Mouse (Mus musculus): ENCODE data around the gene Extl1. TPM values are rescaled to one million over a fixed set of nuclear protein-coding genes. Genes with fewer than 3 reads are reported as not detected.

The Extl1 gene
- polyA plus RNA-seq, 1 experiment from 2014 or later, result 0.36 TPM

- Histone ChIP-seq H3K9me3 (replicated peaks) (no peaks in the 10 kb centered on the region), H3K27me3 (replicated peaks) (peaks cover 35% of the 10 kb centered on the region), H3K9ac (no peak overlapping the region), H3K36me3 (no peaks in the 10 kb centered on the region), H3K4me1 (no peaks in the 10 kb centered on the region), H3K27ac (no peak overlapping the region), H3K4me2 (no peak overlapping the region), H3K4me3 (no peak overlapping the region)
- 66% methylated on average over 5 of the region's 5 CpGs for WGBS (ENCODE audit: insufficient replicate concordance)
- no peak for ATAC-seq
Measured at GRCm38 (mm10) chr4:134319674-134320073, 64.0 kb downstream of the Extl1 start.

- WGBS (ENCODE audit: insufficient replicate concordance), result 72% methylated on average over 5 of the region's 5 CpGs
- H3K27ac ChIP-seq, result no peak overlapping the region
- no peak overlapping the region for H3K9ac ChIP-seq
- no peak overlapping the region for H3K4me3 ChIP-seq
- ATAC-seq, result no peak
- no peaks in the 10 kb centered on the region for H3K4me1 ChIP-seq
- peaks cover 36% of the 10 kb centered on the region for H3K27me3 ChIP-seq (replicated peaks)
- H3K4me2 ChIP-seq, result no peak overlapping the region
- H3K9me3 ChIP-seq (replicated peaks), result no peaks in the 10 kb centered on the region
- no peaks in the 10 kb centered on the region for H3K36me3 ChIP-seq
Measured at GRCm38 (mm10) chr4:134319074-134319473, 64.6 kb downstream of the Extl1 start.

- ATAC-seq, result no peak
- Histone ChIP-seq H3K9ac (no peak overlapping the region), H3K27me3 (replicated peaks) (peaks cover 30% of the 10 kb centered on the region), H3K27ac (no peak overlapping the region), H3K4me1 (no peaks in the 10 kb centered on the region), H3K4me2 (no peak overlapping the region), H3K9me3 (replicated peaks) (peaks cover 5% of the 10 kb centered on the region), H3K4me3 (no peak overlapping the region), H3K36me3 (no peaks in the 10 kb centered on the region)
- 38% methylated on average over 16 of the region's 16 CpGs for WGBS (ENCODE audit: insufficient replicate concordance)
Measured at GRCm38 (mm10) chr4:134316390-134316789, 67.3 kb downstream of the Extl1 start.

GRCm38 (mm10) chr4:134315470-134315869 lies 68.2 kb downstream of the Extl1 start:
- ATAC-seq, result no peak
- 50% methylated on average over 9 of the region's 9 CpGs for WGBS (ENCODE audit: insufficient replicate concordance)
- H3K9me3 ChIP-seq (replicated peaks), result peaks cover 5% of the 10 kb centered on the region
- no peak overlapping the region for H3K27ac ChIP-seq
- peaks cover 30% of the 10 kb centered on the region for H3K27me3 ChIP-seq (replicated peaks)
- no peak overlapping the region for H3K4me2 ChIP-seq
- H3K4me1 ChIP-seq, result no peaks in the 10 kb centered on the region
- H3K9ac ChIP-seq, result no peak overlapping the region
- H3K4me3 ChIP-seq, result no peak overlapping the region
- no peaks in the 10 kb centered on the region for H3K36me3 ChIP-seq

GRCm38 (mm10) chr4:134314876-134315275 lies 68.8 kb downstream of the Extl1 start, which contains the start of gene Trim63:
TSS of gene Trim63 (plus strand) at chr4:134315120.
- Histone ChIP-seq H3K27ac (no peak within 1 kb of the TSS), H3K4me1 (no peaks in the 10 kb centered on the region), H3K4me3 (no peak within 1 kb of the TSS), H3K36me3 (no peaks in the 10 kb centered on the region), H3K27me3 (replicated peaks) (peaks cover 28% of the 10 kb centered on the region), H3K4me2 (no peak within 1 kb of the TSS), H3K9ac (no peak within 1 kb of the TSS), H3K9me3 (replicated peaks) (peaks cover 5% of the 10 kb centered on the region)
- WGBS (ENCODE audit: insufficient replicate concordance), result 32% methylated on average over 11 of the region's 11 CpGs
- no peak for ATAC-seq

GRCm38 (mm10) chr4:134314081-134314655 lies 69.5 kb downstream of the Extl1 start:
- no peaks in the 10 kb centered on the region for H3K36me3 ChIP-seq
- peaks cover 26% of the 10 kb centered on the region for H3K27me3 ChIP-seq (replicated peaks)
- no peak overlapping the region for H3K27ac ChIP-seq
- H3K9ac ChIP-seq, result no peak overlapping the region
- no peak overlapping the region for H3K4me2 ChIP-seq
- H3K4me3 ChIP-seq, result no peak overlapping the region
- no peaks in the 10 kb centered on the region for H3K4me1 ChIP-seq
- 68% methylated on average over 4 of the region's 4 CpGs for WGBS (ENCODE audit: insufficient replicate concordance)
- peaks cover 5% of the 10 kb centered on the region for H3K9me3 ChIP-seq (replicated peaks)
- no peak for ATAC-seq

GRCm38 (mm10) chr4:134312901-134313300 lies 70.7 kb downstream of the Extl1 start:
- Histone ChIP-seq H3K9me3 (replicated peaks) (peaks cover 5% of the 10 kb centered on the region), H3K4me3 (no peak overlapping the region), H3K27me3 (replicated peaks) (peaks cover 24% of the 10 kb centered on the region), H3K36me3 (no peaks in the 10 kb centered on the region), H3K4me1 (no peaks in the 10 kb centered on the region), H3K27ac (no peak overlapping the region), H3K4me2 (no peak overlapping the region), H3K9ac (no peak overlapping the region)
- no peak for ATAC-seq
- WGBS (ENCODE audit: insufficient replicate concordance), result 86% methylated on average over 6 of the region's 6 CpGs

- Histone ChIP-seq H3K4me2 (no peak overlapping the region), H3K27me3 (replicated peaks) (peaks cover 22% of the 10 kb centered on the region), H3K4me1 (peaks cover 5% of the 10 kb centered on the region; the same call in 1 of the 2 replicates), H3K9me3 (replicated peaks) (peaks cover 5% of the 10 kb centered on the region), H3K36me3 (no peaks in the 10 kb centered on the region), H3K27ac (no peak overlapping the region), H3K9ac (no peak overlapping the region), H3K4me3 (no peak overlapping the region)
- WGBS (ENCODE audit: insufficient replicate concordance), result 67% methylated on average over 5 of the region's 5 CpGs
- no peak for ATAC-seq
Measured at GRCm38 (mm10) chr4:134312341-134312740, 71.3 kb downstream of the Extl1 start.

- WGBS (ENCODE audit: insufficient replicate concordance), result 64% methylated on average over 9 of the region's 9 CpGs
- H3K36me3 ChIP-seq, result no peaks in the 10 kb centered on the region
- H3K27ac ChIP-seq, result no peak overlapping the region
- H3K4me3 ChIP-seq, result no peak overlapping the region
- peaks cover 5% of the 10 kb centered on the region for H3K9me3 ChIP-seq (replicated peaks)
- peaks cover 20% of the 10 kb centered on the region for H3K27me3 ChIP-seq (replicated peaks)
- no peak overlapping the region for H3K4me2 ChIP-seq
- H3K9ac ChIP-seq, result no peak overlapping the region
- no peak for ATAC-seq
- peaks cover 10% of the 10 kb centered on the region; the same call in 1 of the 2 replicates for H3K4me1 ChIP-seq
Measured at GRCm38 (mm10) chr4:134311784-134312183, 71.9 kb downstream of the Extl1 start.

GRCm38 (mm10) chr4:134310656-134311055 lies 73.0 kb downstream of the Extl1 start:
- Histone ChIP-seq H3K4me1 (peaks cover 10% of the 10 kb centered on the region; the same call in 1 of the 2 replicates), H3K9me3 (replicated peaks) (peaks cover 5% of the 10 kb centered on the region), H3K27ac (no peak overlapping the region), H3K27me3 (replicated peaks) (peaks cover 14% of the 10 kb centered on the region), H3K4me3 (no peak overlapping the region), H3K36me3 (no peaks in the 10 kb centered on the region), H3K9ac (no peak overlapping the region), H3K4me2 (no peak overlapping the region)
- ATAC-seq, result no peak
- 75% methylated on average over 9 of the region's 9 CpGs for WGBS (ENCODE audit: insufficient replicate concordance)

- peaks cover 5% of the 10 kb centered on the region for H3K9me3 ChIP-seq (replicated peaks)
- no peak for ATAC-seq
- H3K27ac ChIP-seq, result no peak overlapping the region
- no peak overlapping the region for H3K9ac ChIP-seq
- peaks cover 10% of the 10 kb centered on the region; the same call in 1 of the 2 replicates for H3K4me1 ChIP-seq
- no peak overlapping the region for H3K4me3 ChIP-seq
- H3K36me3 ChIP-seq, result no peaks in the 10 kb centered on the region
- WGBS (ENCODE audit: insufficient replicate concordance), result 67% methylated on average over 7 of the region's 7 CpGs
- peaks cover 8% of the 10 kb centered on the region; the same call in 1 of the 2 replicates for H3K27me3 ChIP-seq (replicated peaks)
- no peak overlapping the region for H3K4me2 ChIP-seq
Measured at GRCm38 (mm10) chr4:134310106-134310505, 73.5 kb downstream of the Extl1 start.

GRCm38 (mm10) chr4:134307367-134308072 lies 76.1 kb downstream of the Extl1 start:
- H3K9ac ChIP-seq, result no peak overlapping the region
- H3K9me3 ChIP-seq (replicated peaks), result 0 out of 2 replicates have a peak, but pooled peaks cover under 1% of the 10 kb centered on the region
- WGBS (ENCODE audit: insufficient replicate concordance), result 23% methylated on average over 12 of the region's 12 CpGs
- H3K4me2 ChIP-seq, result peak overlapping the region; percentile 35
- H3K4me1 ChIP-seq, result peaks cover 10% of the 10 kb centered on the region; the same call in 1 of the 2 replicates
- no peak overlapping the region for H3K27ac ChIP-seq
- ATAC-seq, result peak; percentile 51; the same call in 1 of the 2 replicates
- no peaks in the 10 kb centered on the region for H3K36me3 ChIP-seq
- no peak overlapping the region for H3K4me3 ChIP-seq
- H3K27me3 ChIP-seq (replicated peaks), result peaks cover 4% of the 10 kb centered on the region; the same call in 1 of the 2 replicates

Measured in liver, embryonic 12.5 days (tissue).